Mouse (Mus musculus) A20 (cell line): Measurements from ENCODE around the gene Itgb2.

Experiments used
- DNase-seq: peaks from one replicate; pipeline ENCODE4 v3.0.0-alpha.2; 2011; ENCODE audit warnings: low read depth, low spot score

The Itgb2 gene

DNA sequence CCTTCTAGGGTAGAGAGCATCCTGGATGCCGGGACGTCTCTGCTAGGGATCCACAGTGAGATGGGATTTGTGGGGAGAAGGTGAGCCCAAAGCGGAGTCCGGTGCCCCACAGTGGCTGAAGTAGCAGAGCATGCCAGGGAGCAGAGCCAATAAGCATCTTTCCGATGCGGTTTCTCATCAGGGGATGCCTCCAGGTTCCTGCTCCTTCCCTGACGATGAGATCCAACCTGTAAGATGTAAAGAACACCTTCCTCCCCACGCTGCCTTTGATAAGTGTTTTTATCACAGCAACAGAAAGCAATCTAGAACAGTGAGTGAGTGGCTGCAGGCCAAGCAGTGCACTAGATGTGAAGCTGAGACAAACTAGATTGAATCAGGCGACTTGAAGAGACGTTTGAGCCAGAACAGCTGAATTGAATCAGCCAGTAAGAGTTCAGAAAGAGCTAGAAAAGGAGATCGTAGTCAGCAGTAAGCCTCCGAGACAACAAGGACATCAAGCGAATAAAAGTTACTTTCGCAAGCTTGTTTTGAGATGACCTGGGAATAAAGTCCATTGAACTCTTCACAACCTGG lies 13.6 kb upstream of the Itgb2 start:
- peak; percentile 70 for DNase-seq

DNA sequence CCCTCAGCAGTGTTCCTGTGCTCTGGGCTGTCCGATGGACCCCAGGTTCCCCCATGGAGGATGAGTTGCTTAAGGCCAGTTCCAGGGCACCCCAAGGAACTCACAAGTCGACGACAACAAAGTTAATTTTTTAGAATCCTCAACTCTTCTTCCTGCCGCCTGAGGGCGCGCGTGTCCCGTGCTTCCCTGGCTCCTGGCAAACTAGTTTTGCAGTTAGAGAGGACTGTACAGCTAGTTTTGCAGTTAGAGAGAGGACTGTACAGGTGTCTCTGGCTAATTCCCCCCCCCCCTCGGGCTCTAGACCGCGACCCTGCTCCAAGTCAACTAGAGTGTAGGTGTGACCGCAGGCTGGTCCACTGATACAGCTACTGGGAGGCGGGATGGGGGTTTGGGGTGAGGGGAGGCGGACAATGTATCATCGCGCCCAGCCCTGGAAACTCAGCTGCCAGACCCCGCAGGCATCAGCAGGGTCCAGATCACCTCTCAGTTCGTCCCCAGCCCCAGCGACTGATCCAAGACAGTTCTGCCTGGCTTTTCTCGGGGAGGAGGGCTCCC lies 12.9 kb upstream of the Itgb2 start:
- DNase-seq = peak; percentile 79

- DNase-seq = no peak
Observed at GRCm38 (mm10) chr10:77517801-77518200, 12.3 kb upstream of the Itgb2 start.

DNA sequence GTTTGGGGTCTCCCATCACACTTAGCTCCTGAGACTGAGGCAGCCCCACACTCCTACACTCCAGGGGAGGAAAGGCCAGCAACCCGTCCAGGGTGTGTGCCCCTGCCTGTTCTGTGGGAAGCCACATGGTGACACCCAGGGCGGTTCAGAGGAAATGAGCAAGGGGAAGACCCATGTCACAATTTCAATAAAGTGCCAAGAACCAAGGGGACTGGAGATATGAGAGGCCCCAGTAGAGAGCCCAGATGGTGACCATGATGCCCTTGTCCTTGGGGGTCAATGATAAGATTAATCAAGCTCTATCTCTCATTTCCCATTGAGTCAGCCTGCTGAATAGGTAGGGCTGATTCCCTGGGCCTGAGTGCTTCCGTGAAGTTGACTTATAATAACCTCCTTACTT lies 10.9 kb upstream of the Itgb2 start:
- no peak for DNase-seq

DNA sequence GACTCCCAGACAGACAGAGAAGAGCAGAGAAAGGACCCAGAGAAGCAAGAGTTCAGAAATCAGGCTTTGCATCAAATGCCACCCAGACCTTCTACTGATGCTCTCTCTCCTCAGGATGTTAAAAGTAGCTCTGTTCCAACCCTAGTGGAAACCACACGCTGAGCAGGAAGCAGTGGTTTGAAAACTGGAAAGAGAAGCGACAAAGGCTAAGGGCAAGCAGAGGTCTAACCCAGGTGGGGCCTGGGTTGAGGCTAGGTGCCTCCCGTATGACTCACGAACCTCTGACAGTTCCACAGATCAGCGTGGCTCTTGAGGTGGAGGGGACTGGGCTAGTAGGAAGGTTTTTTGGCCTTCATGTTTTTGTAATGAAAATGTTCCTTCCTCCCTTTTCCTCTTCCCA lies 9.6 kb upstream of the Itgb2 start:
- DNase-seq = no peak

- DNase-seq = no peak
Observed at GRCm38 (mm10) chr10:77522021-77522731, 7.9 kb upstream of the Itgb2 start.

DNA sequence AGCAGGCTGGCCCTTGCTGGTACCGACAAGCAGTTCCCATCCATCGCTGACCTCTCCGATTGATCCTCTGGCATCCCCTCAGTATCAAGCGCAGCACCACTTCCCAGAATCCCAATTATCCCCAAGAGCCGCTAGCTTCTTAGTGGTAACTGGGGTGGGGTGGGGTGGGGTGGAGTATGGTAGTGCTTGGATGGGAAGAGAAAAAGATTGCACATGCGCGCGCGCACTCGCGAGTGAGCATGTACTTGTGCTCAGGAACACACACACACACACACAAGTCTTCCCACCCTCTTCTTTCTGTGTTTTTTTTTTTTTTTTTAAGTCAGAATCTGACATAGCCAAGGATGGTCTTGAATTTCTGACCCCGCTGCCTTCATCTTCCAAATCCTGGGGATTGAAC lies 7.3 kb upstream of the Itgb2 start:
- no peak for DNase-seq

DNA sequence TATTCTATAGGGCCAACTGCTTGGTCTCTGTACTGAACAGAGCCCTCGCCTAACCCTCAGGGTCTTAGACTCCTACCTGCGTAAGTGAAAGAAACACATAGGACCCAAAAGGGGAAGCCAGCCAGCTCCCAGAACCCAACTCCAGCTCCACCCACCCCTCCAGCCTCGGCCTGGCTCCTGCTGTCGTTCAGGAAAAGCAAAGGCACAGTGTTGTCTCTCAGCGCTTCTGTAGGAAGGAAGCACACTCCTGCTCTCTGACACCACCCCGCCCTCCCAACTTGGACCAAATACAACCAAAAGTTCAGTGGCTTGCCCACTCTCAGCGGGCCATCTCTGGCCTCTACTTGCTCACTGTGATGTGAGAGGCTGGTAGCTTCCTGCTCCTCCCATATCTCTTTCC lies 6.7 kb upstream of the Itgb2 start:
- no peak for DNase-seq

DNA sequence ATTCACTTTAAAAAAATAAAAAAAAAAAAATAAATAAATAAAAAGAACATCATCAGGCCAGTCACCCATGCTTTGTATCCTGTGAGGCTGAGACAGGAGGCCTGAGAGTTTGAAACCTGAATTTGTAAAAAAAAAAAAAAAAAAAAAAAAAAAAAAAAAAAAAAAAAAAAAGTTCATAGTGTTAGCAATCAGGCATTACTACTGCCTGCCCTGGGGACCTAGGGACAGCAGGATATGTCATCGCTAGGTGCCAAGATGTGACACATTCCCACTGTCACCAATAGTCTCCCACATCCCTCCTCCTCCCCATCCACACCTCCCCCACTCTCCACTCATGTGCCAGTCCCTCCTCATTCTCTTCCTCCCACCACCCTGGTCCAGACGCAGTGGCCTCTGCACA lies 3.6 kb upstream of the Itgb2 start:
- no peak for DNase-seq

- no peak for DNase-seq
Observed at GRCm38 (mm10) chr10:77528634-77529033, 1.4 kb upstream of the Itgb2 start.

- no peak for DNase-seq
Observed at GRCm38 (mm10) chr10:77531026-77532019, 1.3 kb downstream of the Itgb2 start.

DNA sequence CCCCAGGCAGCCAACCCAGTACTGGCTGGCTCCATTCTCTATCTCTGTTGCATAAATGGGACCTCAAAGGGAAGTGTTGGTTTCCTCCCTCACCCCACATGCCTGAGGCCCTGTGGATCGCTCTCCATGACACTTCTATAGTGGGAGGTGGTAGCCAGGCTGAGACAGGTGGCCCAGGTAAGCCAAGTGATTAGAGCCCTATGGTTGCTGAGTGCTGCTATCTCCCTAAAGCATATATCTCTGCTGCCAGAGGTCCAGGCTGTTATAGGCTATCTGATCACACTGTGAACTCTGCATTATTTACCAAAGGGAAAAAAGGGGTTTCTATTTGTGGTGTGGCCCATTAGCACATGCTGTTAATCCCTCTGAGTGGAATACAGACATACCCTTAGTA lies 2.0 kb downstream of the Itgb2 start:
- no peak for DNase-seq

DNA sequence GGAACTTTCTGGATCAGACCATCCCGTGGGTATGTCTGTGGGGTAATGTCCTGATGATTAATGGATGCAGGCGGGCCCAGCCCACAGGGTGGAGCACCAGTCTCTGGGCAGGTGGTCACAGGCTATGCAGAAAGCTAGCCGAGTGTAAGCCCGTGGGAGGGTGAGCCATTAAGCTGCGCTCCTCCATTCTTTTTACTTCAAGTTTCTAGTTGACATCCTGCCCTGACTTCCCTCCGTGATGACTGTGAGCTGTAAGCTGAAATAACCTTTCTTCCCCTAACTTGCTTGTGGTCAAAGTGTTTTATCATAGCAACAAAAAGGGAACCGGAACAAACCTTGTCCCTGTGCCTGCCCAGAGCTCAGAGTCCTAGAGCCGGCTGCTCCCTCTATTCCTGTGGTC lies 6.7 kb downstream of the Itgb2 start:
- no peak for DNase-seq

DNA sequence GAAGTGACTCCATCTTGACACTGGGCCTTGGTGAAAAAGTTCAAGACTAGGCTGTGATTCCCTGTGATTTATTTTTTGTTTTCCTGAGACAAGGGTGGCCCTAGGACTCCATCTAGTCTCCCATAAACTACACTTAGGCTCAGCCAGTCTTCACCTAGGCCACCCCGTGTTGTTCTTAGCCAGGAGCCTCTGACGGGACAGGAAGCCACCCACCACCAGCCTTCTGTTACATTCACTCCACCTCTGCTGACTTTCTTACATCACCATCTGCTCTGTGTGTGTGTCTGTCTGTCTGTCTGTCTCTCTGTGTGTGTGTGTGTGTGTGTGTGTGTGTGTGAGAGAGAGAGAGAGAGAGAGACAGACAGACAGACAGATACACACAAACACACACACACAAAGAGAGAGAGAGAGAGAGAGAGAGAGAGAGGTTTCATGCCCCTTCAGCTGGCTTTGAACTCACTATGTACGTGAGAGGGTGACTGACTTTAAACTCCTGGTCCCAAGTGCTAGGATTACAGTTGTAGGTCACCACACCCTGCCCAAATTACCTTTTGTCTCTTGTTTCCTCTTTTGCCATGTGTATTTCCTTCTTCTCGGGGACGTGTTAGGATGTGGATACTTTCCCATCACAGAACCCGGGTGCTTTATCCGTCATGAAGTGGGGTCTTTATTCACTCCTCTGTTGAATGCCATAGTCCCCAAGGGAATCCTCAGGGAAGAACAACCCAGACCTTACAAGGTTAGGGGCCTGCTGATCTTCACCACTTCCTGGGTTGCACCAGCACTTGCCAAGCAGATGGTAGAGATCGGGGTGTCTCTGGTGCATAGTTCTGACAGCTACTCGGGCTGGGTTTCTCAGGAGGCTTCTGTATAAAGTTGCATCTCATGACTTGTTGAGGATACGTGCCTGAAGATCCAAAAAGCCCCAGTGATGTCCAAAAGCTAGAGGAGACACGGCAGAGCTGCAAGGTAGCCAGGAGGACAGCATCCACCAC lies 7.5 kb downstream of the Itgb2 start:
- DNase-seq = no peak

- DNase-seq = no peak
Observed at GRCm38 (mm10) chr10:77539320-77539945, 9.4 kb downstream of the Itgb2 start.

- peak; percentile 27 for DNase-seq
Observed at GRCm38 (mm10) chr10:77540576-77541102, 10.6 kb downstream of the Itgb2 start.

DNA sequence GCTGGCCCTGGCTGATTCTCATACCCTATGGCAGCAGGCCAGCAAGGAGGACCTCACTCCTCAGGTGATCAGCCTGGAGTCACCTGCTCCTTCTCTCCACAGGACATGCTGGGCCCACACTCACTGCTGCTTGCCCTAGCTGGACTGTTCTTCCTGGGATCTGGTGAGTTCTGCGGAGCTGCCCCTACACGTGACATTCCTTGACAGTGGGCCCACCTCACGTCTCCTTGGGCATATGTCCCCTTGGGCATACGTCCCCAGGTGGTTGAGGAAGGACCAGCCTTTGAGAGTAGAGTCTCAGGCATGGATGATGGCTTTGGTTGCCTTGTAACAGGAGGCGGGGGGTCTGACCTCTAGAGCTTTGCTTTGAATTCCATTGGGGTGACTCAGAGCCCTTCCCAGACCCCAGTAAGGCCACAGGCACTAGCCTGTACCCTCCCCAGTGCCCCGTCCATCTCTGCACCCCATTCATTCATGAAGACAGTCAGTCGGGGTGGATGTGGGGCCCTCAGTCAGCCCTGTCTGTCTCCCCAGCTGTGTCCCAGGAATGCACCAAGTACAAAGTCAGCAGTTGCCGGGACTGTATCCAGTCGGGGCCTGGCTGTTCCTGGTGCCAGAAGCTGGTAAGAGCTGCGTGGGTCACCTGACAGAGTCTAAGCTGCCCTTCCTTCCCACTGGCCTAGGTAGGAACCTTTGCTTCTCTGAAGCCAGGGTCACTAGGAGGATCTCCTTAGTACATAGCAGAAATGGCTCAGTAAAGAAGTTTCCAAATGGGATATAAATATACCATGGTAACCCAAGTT lies 12.0 kb downstream of the Itgb2 start:
- no peak for DNase-seq

DNA sequence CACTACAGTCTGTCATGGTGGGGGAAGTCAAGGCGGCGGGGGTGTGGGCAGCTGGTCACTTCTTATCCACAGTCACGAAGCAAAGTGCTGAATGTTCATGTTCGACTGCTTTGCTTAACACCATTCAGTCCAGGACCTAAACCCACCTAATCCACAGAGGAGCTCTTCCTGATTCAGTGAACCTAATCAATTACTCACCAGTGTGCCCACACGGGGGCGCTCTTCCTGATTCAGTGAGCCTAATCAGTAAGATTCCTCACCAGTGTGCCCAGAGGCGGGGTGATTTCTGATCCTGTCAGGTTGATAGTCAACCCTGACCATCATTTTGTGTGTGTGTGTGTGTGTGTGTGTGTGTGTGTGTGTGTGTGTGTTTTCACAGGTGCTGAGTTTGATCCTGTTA lies 13.2 kb downstream of the Itgb2 start:
- peak; percentile 71 for DNase-seq

DNA sequence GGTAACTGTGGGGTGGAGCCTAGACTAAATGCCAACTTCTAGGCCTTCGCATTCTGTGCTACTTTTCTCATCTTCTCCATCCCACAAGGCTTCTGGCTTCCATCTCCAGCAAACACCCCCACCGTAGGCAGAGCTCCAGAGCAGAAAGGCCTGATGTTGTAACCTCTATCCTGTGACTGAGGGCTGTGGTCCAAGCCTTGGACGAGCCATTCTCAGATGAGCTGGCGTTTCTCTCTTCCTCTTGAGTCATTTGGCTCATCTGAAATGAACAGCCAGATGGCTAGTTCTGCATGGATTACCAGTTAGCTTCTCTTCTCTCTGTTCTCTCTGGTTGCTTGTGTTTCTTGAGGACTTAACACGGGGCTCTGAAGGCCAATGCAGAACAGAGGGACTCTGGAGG lies 14.9 kb downstream of the Itgb2 start:
- DNase-seq = no peak
